Mouse (Mus musculus) olfactory bulb, adult 2 months (tissue): ENCODE results near the gene Lrrc8c.

Experiments
- CTCF ChIP-seq: fragments of 200-500 bp; IDR thresholded peaks from 2 replicates; pipeline ENCODE4 v1.5.1; 2012; ENCODE audit warnings: low read depth, mild to moderate bottlenecking, low read length, moderate library complexity; ENCODE audit not compliant: insufficient read depth
- POLR2A ChIP-seq: fragments of 200-500 bp; IDR thresholded peaks from 2 replicates; pipeline ENCODE4 v1.6.1; 2012; ENCODE audit warnings: mild to moderate bottlenecking, low read depth, low read length, moderate library complexity; ENCODE audit not compliant: insufficient read depth

GRCm38 (mm10) chr5:105626355-105626754, 107.2 kb downstream of the Lrrc8c start:
- no peak for TF ChIP-seq POLR2A
- TF ChIP-seq CTCF: no peak
